Mouse (Mus musculus): ENCODE data around the gene Trpm3. TPM values are rescaled to one million over a fixed set of nuclear protein-coding genes. Genes with fewer than 3 reads are reported as not detected.

Trpm3 gene
- total and polyA plus RNA-seq, 2 experiments from 2014 or later: 19.1 to 64.7 TPM

DNA sequence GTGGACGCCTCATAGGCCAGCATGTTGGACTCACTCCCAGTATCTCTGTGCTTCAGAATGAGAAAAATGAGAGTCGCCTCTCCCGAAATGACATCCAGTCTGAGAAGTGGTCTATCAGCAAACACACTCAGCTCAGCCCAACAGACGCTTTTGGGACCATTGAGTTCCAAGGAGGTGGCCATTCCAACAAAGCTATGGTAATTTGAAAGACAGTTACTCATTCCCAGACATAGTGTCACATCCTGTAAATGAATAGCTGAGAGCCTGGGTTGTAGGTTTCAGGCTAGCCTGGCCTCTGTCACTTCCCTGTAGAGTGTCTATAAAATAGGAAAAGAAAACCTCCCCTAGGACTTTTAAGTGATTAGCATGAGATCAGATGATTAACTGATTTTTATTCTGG lies 559.9 kb downstream of the Trpm3 start:
- Histone ChIP-seq H3K9ac (replicated peaks; ENCODE audit: low read length, poor library complexity, severe bottlenecking) (no peak overlapping the region), H3K4me1 (ENCODE audit: insufficient read depth, low read length) (no peaks in the 10 kb centered on the region), H3K4me2 (ENCODE audit: low read depth, low read length, poor library complexity, severe bottlenecking) (no peak overlapping the region), H3K36me3 (ENCODE audit: insufficient read depth, low read length) (no peaks in the 10 kb centered on the region), H3K27me3 (ENCODE audit: insufficient read depth, low read length) (no peaks in the 10 kb centered on the region), H3K9me3 (ENCODE audit: low read length) (no peaks in the 10 kb centered on the region), H3K27ac (ENCODE audit: low read depth, low read length) (no peak overlapping the region), H3K4me3 (ENCODE audit: low read depth, low read length) (no peak overlapping the region)
- TF ChIP-seq CTCF (IDR thresholded peaks at IDR 0.05): no peak
- no peak for ATAC-seq (ENCODE audit: low FRiP score)
- DNase-seq (ENCODE audit: low spot score): no peak
- 91% methylated on average over 4 of the region's 4 CpGs for WGBS

DNA sequence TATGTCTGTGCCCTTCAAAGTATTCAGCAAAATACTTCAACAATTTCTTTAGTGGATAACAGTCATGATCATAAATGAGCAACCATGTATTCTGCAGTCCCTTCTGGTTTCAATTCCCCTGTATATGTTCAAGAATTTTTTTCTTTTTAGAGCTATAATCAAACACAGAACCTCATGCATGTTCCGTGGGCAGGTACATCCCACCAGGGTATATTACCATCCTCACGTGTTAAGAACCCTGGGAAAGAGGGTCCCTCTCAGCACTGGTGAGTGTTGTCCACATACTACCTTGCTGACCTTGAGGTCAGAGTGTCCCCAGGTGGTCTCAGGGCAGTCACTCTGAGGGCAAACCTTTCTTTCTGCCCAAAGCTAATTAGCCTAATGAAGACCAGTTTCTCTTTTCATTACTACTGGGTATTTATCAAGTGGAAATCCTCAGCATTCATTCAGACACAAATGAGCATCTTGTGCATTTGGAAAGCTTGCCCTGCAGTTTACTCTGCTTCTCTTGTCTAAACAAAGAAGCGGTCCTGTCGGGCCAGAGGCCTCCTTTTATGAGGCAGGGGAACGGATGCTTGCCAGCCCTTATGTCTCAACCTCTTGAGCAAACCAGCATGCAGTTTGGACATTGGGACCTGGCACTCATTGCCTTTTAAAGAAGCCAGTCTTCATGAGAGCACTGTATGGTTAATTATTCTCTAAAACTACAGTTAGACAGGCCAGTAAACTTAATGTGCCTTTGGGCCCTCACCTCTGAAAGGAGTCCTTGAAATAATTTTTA lies 562.2 kb downstream of the Trpm3 start:
- no peak for TF ChIP-seq CTCF (IDR thresholded peaks at IDR 0.05)
- no peak for ATAC-seq (ENCODE audit: low FRiP score)
- Histone ChIP-seq H3K9ac (replicated peaks; ENCODE audit: low read length, poor library complexity, severe bottlenecking) (no peak overlapping the region), H3K4me2 (ENCODE audit: low read depth, low read length, poor library complexity, severe bottlenecking) (no peak overlapping the region), H3K27me3 (ENCODE audit: insufficient read depth, low read length) (no peaks in the 10 kb centered on the region), H3K36me3 (ENCODE audit: insufficient read depth, low read length) (no peaks in the 10 kb centered on the region), H3K4me1 (ENCODE audit: insufficient read depth, low read length) (no peaks in the 10 kb centered on the region), H3K27ac (ENCODE audit: low read depth, low read length) (no peak overlapping the region), H3K9me3 (ENCODE audit: low read length) (no peaks in the 10 kb centered on the region), H3K4me3 (ENCODE audit: low read depth, low read length) (no peak overlapping the region)
- 44% methylated on average over 5 of the region's 5 CpGs for WGBS
- DNase-seq (ENCODE audit: low spot score): peak; percentile 46

DNA sequence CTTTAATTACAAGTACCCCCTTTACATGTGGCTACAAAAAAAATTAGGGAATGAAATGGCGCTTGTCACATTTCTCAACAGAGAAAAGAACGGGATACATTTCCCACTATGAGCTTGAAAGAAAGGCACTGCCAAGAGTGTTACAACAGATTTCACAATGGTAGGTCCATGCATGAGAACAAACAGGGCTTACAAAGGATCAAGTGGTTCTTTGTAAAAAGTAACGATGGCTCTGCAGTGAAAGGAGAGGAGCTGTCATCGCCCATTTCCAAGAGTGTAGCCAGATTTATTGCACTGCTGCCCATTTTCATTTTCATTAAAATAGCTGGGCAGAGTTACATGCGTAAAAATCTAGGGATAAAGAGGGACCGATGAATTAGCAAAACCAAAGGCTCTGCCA lies 565.0 kb downstream of the Trpm3 start:
- Histone ChIP-seq H3K27me3 (ENCODE audit: insufficient read depth, low read length) (no peaks in the 10 kb centered on the region), H3K4me3 (ENCODE audit: low read depth, low read length) (no peak overlapping the region), H3K9ac (replicated peaks; ENCODE audit: low read length, poor library complexity, severe bottlenecking) (no peak overlapping the region), H3K27ac (ENCODE audit: low read depth, low read length) (no peak overlapping the region), H3K4me2 (ENCODE audit: low read depth, low read length, poor library complexity, severe bottlenecking) (no peak overlapping the region), H3K9me3 (ENCODE audit: low read length) (no peaks in the 10 kb centered on the region), H3K4me1 (ENCODE audit: insufficient read depth, low read length) (no peaks in the 10 kb centered on the region), H3K36me3 (ENCODE audit: insufficient read depth, low read length) (no peaks in the 10 kb centered on the region)
- no peak for TF ChIP-seq CTCF (IDR thresholded peaks at IDR 0.05)
- 29% methylated on average over 6 of the region's 6 CpGs for WGBS
- DNase-seq (ENCODE audit: low spot score): peak; percentile 54
- no peak; the same call in 1 of the 2 replicates for ATAC-seq (ENCODE audit: low FRiP score)

DNA sequence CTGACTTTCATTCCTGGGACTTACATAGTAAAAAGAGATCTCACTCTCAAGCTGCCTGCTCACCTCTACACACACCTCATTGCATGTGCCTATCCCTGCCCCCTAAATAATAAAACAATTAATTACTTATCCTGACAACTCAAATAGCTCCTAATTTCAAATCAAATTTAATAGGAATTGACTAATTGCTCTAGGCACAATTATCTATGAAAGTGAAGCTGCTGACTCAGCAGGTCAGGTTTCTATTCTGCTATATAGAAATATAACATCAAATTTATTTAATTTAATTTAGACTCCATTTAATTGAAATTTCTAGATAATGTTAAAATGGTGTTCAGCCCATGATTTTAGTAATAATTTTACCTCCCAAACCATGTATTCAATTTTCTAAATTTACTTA lies 566.6 kb downstream of the Trpm3 start:
- Histone ChIP-seq H3K27ac (ENCODE audit: low read depth, low read length) (no peak overlapping the region), H3K27me3 (ENCODE audit: insufficient read depth, low read length) (no peaks in the 10 kb centered on the region), H3K4me2 (ENCODE audit: low read depth, low read length, poor library complexity, severe bottlenecking) (no peak overlapping the region), H3K4me3 (ENCODE audit: low read depth, low read length) (no peak overlapping the region), H3K4me1 (ENCODE audit: insufficient read depth, low read length) (no peaks in the 10 kb centered on the region), H3K9me3 (ENCODE audit: low read length) (no peaks in the 10 kb centered on the region), H3K9ac (replicated peaks; ENCODE audit: low read length, poor library complexity, severe bottlenecking) (no peak overlapping the region), H3K36me3 (ENCODE audit: insufficient read depth, low read length) (no peaks in the 10 kb centered on the region)
- DNase-seq (ENCODE audit: low spot score) (no peak), ATAC-seq (ENCODE audit: low FRiP score) (no peak)
- TF ChIP-seq CTCF (IDR thresholded peaks at IDR 0.05): no peak

DNA sequence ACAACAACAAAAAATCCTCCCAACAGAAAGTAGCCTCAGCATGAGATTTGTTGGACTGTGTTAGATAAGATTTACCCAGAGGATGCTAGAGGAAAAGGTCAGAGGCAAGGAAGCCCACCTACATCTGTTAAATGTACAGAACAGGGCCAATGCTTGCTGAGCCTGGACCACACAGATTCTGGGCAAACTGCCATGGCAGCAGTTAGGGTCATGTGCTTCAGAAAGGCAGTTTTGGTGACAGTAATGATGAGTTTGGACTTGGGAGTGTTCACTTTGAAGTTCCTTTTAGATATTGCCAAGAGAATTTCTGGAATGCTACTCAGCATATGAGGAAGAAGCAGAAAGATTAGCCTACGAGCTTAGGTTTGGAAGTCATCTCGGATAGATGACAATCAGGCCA lies 580.2 kb downstream of the Trpm3 start:
- Histone ChIP-seq H3K4me2 (ENCODE audit: low read depth, low read length, poor library complexity, severe bottlenecking) (no peak overlapping the region), H3K36me3 (ENCODE audit: insufficient read depth, low read length) (no peaks in the 10 kb centered on the region), H3K9me3 (ENCODE audit: low read length) (no peaks in the 10 kb centered on the region), H3K4me1 (ENCODE audit: insufficient read depth, low read length) (no peaks in the 10 kb centered on the region), H3K9ac (replicated peaks; ENCODE audit: low read length, poor library complexity, severe bottlenecking) (no peak overlapping the region), H3K27ac (ENCODE audit: low read depth, low read length) (no peak overlapping the region), H3K27me3 (ENCODE audit: insufficient read depth, low read length) (no peaks in the 10 kb centered on the region), H3K4me3 (ENCODE audit: low read depth, low read length) (no peak overlapping the region)
- TF ChIP-seq CTCF (IDR thresholded peaks at IDR 0.05): no peak
- DNase-seq (ENCODE audit: low spot score) (peak; percentile 40), ATAC-seq (ENCODE audit: low FRiP score) (no peak)
- 80% methylated on average over 2 of the region's 2 CpGs for WGBS

DNA sequence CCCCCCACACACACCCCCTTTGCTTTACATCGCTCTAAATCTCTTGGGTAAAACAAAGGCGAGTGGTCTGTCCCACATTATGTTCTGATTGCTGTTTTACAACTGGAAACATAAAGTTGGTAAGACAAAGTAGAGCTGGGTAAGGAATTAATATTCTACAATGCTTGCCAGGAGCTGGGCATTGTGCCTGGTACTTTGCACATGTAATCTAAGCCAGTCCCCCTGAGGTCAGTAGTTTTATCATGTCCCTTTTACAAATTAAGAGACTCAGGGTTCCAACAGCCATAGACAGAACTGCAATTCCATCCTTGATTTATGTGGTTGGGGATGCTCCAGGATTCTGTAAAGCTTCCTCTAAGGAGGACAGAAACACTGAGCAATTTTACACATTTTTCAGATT lies 591.0 kb downstream of the Trpm3 start:
- Histone ChIP-seq H3K36me3 (ENCODE audit: insufficient read depth, low read length) (no peaks in the 10 kb centered on the region), H3K9ac (replicated peaks; ENCODE audit: low read length, poor library complexity, severe bottlenecking) (no peak overlapping the region), H3K4me1 (ENCODE audit: insufficient read depth, low read length) (no peaks in the 10 kb centered on the region; the same call in 1 of the 2 replicates), H3K9me3 (ENCODE audit: low read length) (no peaks in the 10 kb centered on the region), H3K4me2 (ENCODE audit: low read depth, low read length, poor library complexity, severe bottlenecking) (no peak overlapping the region), H3K4me3 (ENCODE audit: low read depth, low read length) (no peak overlapping the region), H3K27ac (ENCODE audit: low read depth, low read length) (no peak overlapping the region), H3K27me3 (ENCODE audit: insufficient read depth, low read length) (no peaks in the 10 kb centered on the region)
- TF ChIP-seq CTCF (IDR thresholded peaks at IDR 0.05): no peak
- DNase-seq (ENCODE audit: low spot score): peak; percentile 55
- 72% methylated on average over 2 of the region's 2 CpGs for WGBS
- no peak for ATAC-seq (ENCODE audit: low FRiP score)
